8 mouse cellular contexts compared by ENCODE assay signal in genomic region chr1:155537005-155537642, GRCm38 (mm10). TPM values are rescaled to one million over a fixed set of nuclear protein-coding genes. Genes with fewer than 3 reads are reported as not detected.
A peak's percentile ranks its signal among the peaks of the same experiment; 100 is the strongest.
DNase-seq lines count a peak whose midpoint lies in the region; ATAC-seq and TF ChIP-seq lines count a peak whose summit lies in the region.

No protein-coding gene starts in this region.

- WGBS in cerebellum, adult 2 months, result 3% methylated on average over 2 of the region's 2 CpGs
- 10% methylated on average over 2 of the region's 2 CpGs for WGBS in heart, embryonic 10.5 days
- WGBS in lung, embryonic 14.5 days, result 2% methylated on average over 2 of the region's 2 CpGs

- no peak overlapping the region for H3K4me3 ChIP-seq in cerebellum, adult 2 months (replicated peaks; ENCODE audit: insufficient read depth, low read depth, low read length)
- H3K4me3 ChIP-seq in heart, embryonic 10.5 days, result no peak overlapping the region
- H3K4me3 ChIP-seq in lung, embryonic 14.5 days (ENCODE audit: low read depth, low read length), result no peak overlapping the region
- no peak overlapping the region for H3K4me3 ChIP-seq in testis, adult 2 months (ENCODE audit: control insufficient read depth, low read depth, low read length)

- peak; percentile 37 to 65 for DNase-seq in frontal cortex, postnatal 36 days (ENCODE audit: low spot score in 2 of 2)
- DNase-seq in right cerebral cortex, adult 2 months (ENCODE audit: low spot score in 2 of 2), result peak; percentile 47 to 64
- DNase-seq in right cerebral cortex, postnatal 14 days, result no peak
- peak in 1 of 2 experiments; percentile 55 for DNase-seq in cerebellum, adult 2 months
- peak; percentile 56 for DNase-seq in heart, embryonic 10.5 days (ENCODE audit: low spot score)
- peak; percentile 91 for DNase-seq in lung, embryonic 14.5 days

- no peak overlapping the region for H3K9ac ChIP-seq in lung, embryonic 14.5 days

- H3K27me3 ChIP-seq in cerebellum, adult 2 months (ENCODE audit: control insufficient read depth, insufficient read depth, low read length), result no peaks in the 10 kb centered on the region
- H3K27me3 ChIP-seq in heart, embryonic 10.5 days (ENCODE audit: insufficient read depth, poor library complexity, severe bottlenecking), result no peaks in the 10 kb centered on the region
- no peaks in the 10 kb centered on the region for H3K27me3 ChIP-seq in lung, embryonic 14.5 days (ENCODE audit: insufficient read depth, low read length)
- H3K27me3 ChIP-seq in testis, adult 2 months (ENCODE audit: control insufficient read depth, insufficient read depth, low read length), result no peaks in the 10 kb centered on the region

- no peaks in the 10 kb centered on the region for H3K9me3 ChIP-seq in heart, embryonic 10.5 days
- no peaks in the 10 kb centered on the region for H3K9me3 ChIP-seq in lung, embryonic 14.5 days (ENCODE audit: low read depth, low read length)

- no peak; the same call in 1 of the 2 replicates for ATAC-seq in frontal cortex, adult (ENCODE audit: low TSS enrichment)
- peak; percentile 60; the same call in 1 of the 2 replicates for ATAC-seq in lung, embryonic 14.5 days (ENCODE audit: insufficient read depth)

- no peak for TF ChIP-seq POLR2A in cerebellum, adult 2 months (IDR thresholded peaks at IDR 0.05; ENCODE audit: borderline replicate concordance, insufficient read depth, low read length)
- no peak for TF ChIP-seq POLR2A in testis, adult 2 months (IDR thresholded peaks at IDR 0.05; ENCODE audit: control insufficient read depth, low read depth, low read length)

- H3K4me2 ChIP-seq in lung, embryonic 14.5 days, result no peak overlapping the region

- peak; percentile 69; the same call in 1 of the 2 replicates for TF ChIP-seq CTCF in cerebellum, adult 2 months (IDR thresholded peaks at IDR 0.05; ENCODE audit: borderline replicate concordance, insufficient read depth, low read depth, low read length)
- peak; percentile 89 for TF ChIP-seq CTCF in lung, embryonic 14.5 days (IDR thresholded peaks at IDR 0.05; ENCODE audit: low read depth)
- peak; percentile 58; the same call in 1 of the 2 replicates for TF ChIP-seq CTCF in testis, adult 2 months (IDR thresholded peaks at IDR 0.05; ENCODE audit: control insufficient read depth, insufficient read depth, insufficient replicate concordance, low read depth, low read length)

- H3K36me3 ChIP-seq in heart, embryonic 10.5 days, result no peaks in the 10 kb centered on the region
- H3K36me3 ChIP-seq in lung, embryonic 14.5 days (ENCODE audit: insufficient read depth), result no peaks in the 10 kb centered on the region
- no peaks in the 10 kb centered on the region for H3K36me3 ChIP-seq in testis, adult 2 months (ENCODE audit: control insufficient read depth, insufficient read depth, low read length)

- no peaks in the 10 kb centered on the region for H3K4me1 ChIP-seq in cerebellum, adult 2 months (ENCODE audit: control insufficient read depth, insufficient read depth, low read length)
- peaks cover 13% of the 10 kb centered on the region for H3K4me1 ChIP-seq in heart, embryonic 10.5 days
- no peaks in the 10 kb centered on the region; the same call in 1 of the 2 replicates for H3K4me1 ChIP-seq in lung, embryonic 14.5 days (ENCODE audit: insufficient read depth)
- no peaks in the 10 kb centered on the region for H3K4me1 ChIP-seq in testis, adult 2 months (ENCODE audit: control insufficient read depth, insufficient read depth, low read length)

- no peak overlapping the region for H3K27ac ChIP-seq in cerebellum, adult 2 months (ENCODE audit: insufficient read depth, low read length)
- no peak overlapping the region for H3K27ac ChIP-seq in heart, embryonic 10.5 days
- no peak overlapping the region for H3K27ac ChIP-seq in lung, embryonic 14.5 days (ENCODE audit: low read depth)
- H3K27ac ChIP-seq in testis, adult 2 months (ENCODE audit: control insufficient read depth, insufficient read depth, low read depth, low read length), result no peak overlapping the region

RNA-seq across cellular contexts. Expression of gene Acbd6, which starts 20.8 kb away (rescaled TPM):
- polyA plus RNA-seq in cerebellum, adult 2 months (2012; rRNA removed), result 78.4 and 85.0 TPM in 2 replicates
- 55.6 and 71.2 TPM in 2 replicates for polyA plus RNA-seq in heart, embryonic 10.5 days (2016; fragmentation: Nextera tagmentation; extraction: Ambion mirVana)
- polyA plus RNA-seq in lung, embryonic 14.5 days (2014; fragmentation: Nextera tagmentation; extraction: Ambion mirVana), result 83.5 and 88.0 TPM in 2 replicates
- polyA plus RNA-seq in testis, adult 2 months (2012; rRNA removed), result 227 and 284 TPM in 2 replicates
